Mouse (Mus musculus) liver, embryonic 14.5 days (tissue): ENCODE measurements at regions not wholly inside any gene's neighbourhood (a gene's known extent, or its start where the extent isn't known, plus 50 kb on each side); places are given as distances from the start of the nearest gene placed in this dataset.

Source experiments
- CTCF ChIP-seq: IDR thresholded peaks from 2 replicates; pipeline ENCODE4 v1.5.1; 2016; ENCODE audit warnings: antibody characterized with exemption, low read depth, control low read depth
- EP300 ChIP-seq: IDR thresholded peaks from 2 replicates; pipeline ENCODE4 v1.6.1; 2016; ENCODE audit warnings: antibody characterized with exemption, low read depth

GRCm38 (mm10) chr2:74199550-74199949 lies 288.4 kb upstream of the Atp5g3 start:
- TF ChIP-seq EP300: no peak
- TF ChIP-seq CTCF: no peak
